Comparison of ENCODE assay signal across 14 mouse cellular contexts in the genomic region with DNA sequence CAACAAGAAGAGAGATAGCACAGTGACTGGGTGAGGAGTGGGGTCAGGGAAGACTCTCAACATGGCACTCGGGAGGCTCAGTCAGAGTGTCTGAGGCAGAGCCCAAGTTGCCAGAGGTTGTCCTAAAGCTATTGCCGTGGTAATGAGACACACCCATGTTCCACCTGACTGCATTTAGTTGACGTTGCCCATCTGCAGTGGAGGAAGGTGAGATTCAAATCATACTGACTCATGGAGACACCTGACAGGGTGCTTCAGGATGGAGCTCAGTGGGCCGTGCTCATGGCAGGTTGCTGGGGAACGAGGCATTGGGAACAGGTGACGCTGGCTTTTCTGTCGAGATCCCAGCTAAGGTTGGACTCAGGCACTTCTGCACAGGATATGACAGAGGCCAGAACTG.
"Had no signal": no experiment of that assay in that cellular context is flagged by ENCODE, and none has a peak within 500 bp of the region (broad histone marks: within the 10 kb centered on the region; RNA-seq: fewer than 3 reads in every experiment).

No protein-coding gene starts in this region.

- H3K27me3 ChIP-seq: limb, embryonic 12.5 days; liver, embryonic 13.5 days; neural tube, embryonic 12.5 days had no signal

- H3K36me3 ChIP-seq: limb, embryonic 12.5 days; liver, embryonic 13.5 days; neural tube, embryonic 12.5 days had no signal

- H3K9me3 ChIP-seq: liver, embryonic 13.5 days; neural tube, embryonic 12.5 days had no signal

- H3K4me2 ChIP-seq: limb, embryonic 12.5 days; liver, embryonic 13.5 days; neural tube, embryonic 12.5 days had no signal

- ATAC-seq: hindbrain, embryonic 16.5 days; inflammation-experienced regulatory T-cells, adult 6 months; liver, postnatal 0 days had no signal

- H3K4me3 ChIP-seq: layer of hippocampus, adult 2 months; limb, embryonic 12.5 days; liver, embryonic 13.5 days; neural tube, embryonic 12.5 days had no signal

- H3K27ac ChIP-seq: layer of hippocampus, adult 2 months; limb, embryonic 12.5 days; liver, embryonic 13.5 days; macrophage; neural tube, embryonic 12.5 days had no signal

- H3K9ac ChIP-seq: limb, embryonic 12.5 days; liver, embryonic 13.5 days; liver, postnatal 0 days; neural tube, embryonic 12.5 days had no signal

- DNase-seq: kidney, postnatal 10 days; liver; liver, embryonic 13.5 days; liver, postnatal 0 days; lung, postnatal 14 days; midbrain, embryonic 14.5 days; retina, postnatal 1 day; thymus, postnatal 36 days had no signal

- H3K4me1 ChIP-seq: liver, embryonic 13.5 days; neural tube, embryonic 12.5 days had no signal
